Mouse (Mus musculus): ENCODE results near the gene Eri3. TPM values are rescaled to one million over a fixed set of nuclear protein-coding genes. Genes with fewer than 3 reads are reported as not detected.

The Eri3 gene
- polyA plus RNA-seq, 1 experiment, result 97.2 TPM

GRCm38 (mm10) chr4:117527116-117527899 lies 22.9 kb upstream of the Eri3 start:
- TF ChIP-seq TCF3 (IDR thresholded peaks at IDR 0.05; ENCODE audit: insufficient read length, low read depth) (no peak), SRF (IDR thresholded peaks at IDR 0.05; ENCODE audit: control insufficient read depth, insufficient read length, low read depth) (no peak), MYOD1 (IDR thresholded peaks at IDR 0.05; ENCODE audit: control insufficient read depth in 1 of 3, insufficient read length in 2 of 3, low read depth in 2 of 3) (no peak), REST (IDR thresholded peaks at IDR 0.05; ENCODE audit: insufficient read depth, insufficient read length) (no peak), USF1 (IDR thresholded peaks at IDR 0.05; ENCODE audit: low read depth) (no peak), CEBPB (IDR thresholded peaks at IDR 0.05; ENCODE audit: insufficient read depth, poor library complexity, severe bottlenecking) (no peak), POLR2AphosphoS2 (IDR thresholded peaks at IDR 0.05; ENCODE audit: insufficient read length, low read depth) (no peak), MAX (IDR thresholded peaks at IDR 0.05; ENCODE audit: low read depth) (no peak), POLR2A (IDR thresholded peaks at IDR 0.05; ENCODE audit: insufficient read length, low read depth) (no peak), E2F4 (IDR thresholded peaks at IDR 0.05; ENCODE audit: insufficient read depth) (no peak), TCF12 (IDR thresholded peaks at IDR 0.05; ENCODE audit: insufficient read depth, poor library complexity, severe bottlenecking) (no peak), MYOG (IDR thresholded peaks at IDR 0.05; ENCODE audit: control insufficient read depth in 1 of 3, insufficient read depth in 1 of 3, insufficient read length in 2 of 3, low read depth in 2 of 3) (no peak)
- H3ac ChIP-seq (ENCODE audit: control insufficient read depth, insufficient read length), result no peak overlapping the region
- no peaks in the 10 kb centered on the region for H3K79me2 ChIP-seq (ENCODE audit: control insufficient read depth, insufficient read depth)
- H3K36me3 ChIP-seq (ENCODE audit: control insufficient read depth, insufficient read depth), result no peaks in the 10 kb centered on the region
- H3K27me3 ChIP-seq (ENCODE audit: control insufficient read depth, insufficient read depth, insufficient read length), result peaks cover 74% of the 10 kb centered on the region
- H3K4me2 ChIP-seq (ENCODE audit: low read depth), result no peak overlapping the region
- H3K4me3 ChIP-seq, result no peak overlapping the region

- Histone ChIP-seq H3K4me3 (no peak overlapping the region), H3K4me2 (ENCODE audit: low read depth) (no peak overlapping the region), H3K79me2 (ENCODE audit: control insufficient read depth, insufficient read depth) (no peaks in the 10 kb centered on the region), H3ac (ENCODE audit: control insufficient read depth, insufficient read length) (no peak overlapping the region), H3K36me3 (ENCODE audit: control insufficient read depth, insufficient read depth) (no peaks in the 10 kb centered on the region), H3K27me3 (ENCODE audit: control insufficient read depth, insufficient read depth, insufficient read length) (peaks cover 74% of the 10 kb centered on the region)
- no peak for TF ChIP-seq E2F4 (IDR thresholded peaks at IDR 0.05; ENCODE audit: insufficient read depth)
- TF ChIP-seq TCF12 (IDR thresholded peaks at IDR 0.05; ENCODE audit: insufficient read depth, poor library complexity, severe bottlenecking), result no peak
- TF ChIP-seq POLR2A (IDR thresholded peaks at IDR 0.05; ENCODE audit: insufficient read length, low read depth), result no peak
- no peak for TF ChIP-seq TCF3 (IDR thresholded peaks at IDR 0.05; ENCODE audit: insufficient read length, low read depth)
- TF ChIP-seq MYOG (IDR thresholded peaks at IDR 0.05; ENCODE audit: control insufficient read depth in 1 of 3, insufficient read depth in 1 of 3, insufficient read length in 2 of 3, low read depth in 2 of 3), result no peak
- TF ChIP-seq MAX (IDR thresholded peaks at IDR 0.05; ENCODE audit: low read depth), result no peak
- TF ChIP-seq POLR2AphosphoS2 (IDR thresholded peaks at IDR 0.05; ENCODE audit: insufficient read length, low read depth), result no peak
- no peak for TF ChIP-seq REST (IDR thresholded peaks at IDR 0.05; ENCODE audit: insufficient read depth, insufficient read length)
- TF ChIP-seq USF1 (IDR thresholded peaks at IDR 0.05; ENCODE audit: low read depth), result no peak
- no peak for TF ChIP-seq SRF (IDR thresholded peaks at IDR 0.05; ENCODE audit: control insufficient read depth, insufficient read length, low read depth)
- TF ChIP-seq CEBPB (IDR thresholded peaks at IDR 0.05; ENCODE audit: insufficient read depth, poor library complexity, severe bottlenecking), result no peak
- no peak for TF ChIP-seq MYOD1 (IDR thresholded peaks at IDR 0.05; ENCODE audit: control insufficient read depth in 1 of 3, insufficient read length in 2 of 3, low read depth in 2 of 3)
Observed at GRCm38 (mm10) chr4:117527952-117528351, 22.2 kb upstream of the Eri3 start.

DNA sequence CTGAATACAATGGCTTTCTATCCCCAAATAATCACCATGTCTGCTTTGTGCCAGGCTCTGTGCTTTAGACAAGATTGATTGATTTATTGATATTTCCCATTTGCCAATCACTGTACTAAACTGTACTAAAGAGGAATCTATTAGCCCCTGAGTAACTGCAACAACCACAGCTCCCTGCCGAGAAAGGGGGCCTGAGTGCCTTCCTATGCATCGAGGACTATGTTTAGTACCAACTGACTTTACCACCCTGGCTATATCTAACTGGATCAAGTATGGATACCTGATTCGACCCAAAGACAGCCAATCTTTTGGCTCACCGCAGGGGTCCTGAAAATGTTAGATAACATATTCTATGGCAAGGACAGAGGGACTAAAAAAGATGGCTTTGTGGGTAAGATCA lies 20.3 kb upstream of the Eri3 start:
- Histone ChIP-seq H3K27me3 (ENCODE audit: control insufficient read depth, insufficient read depth, insufficient read length) (peaks cover 82% of the 10 kb centered on the region), H3K4me2 (ENCODE audit: low read depth) (no peak overlapping the region), H3K79me2 (ENCODE audit: control insufficient read depth, insufficient read depth) (no peaks in the 10 kb centered on the region), H3K4me3 (no peak overlapping the region), H3ac (ENCODE audit: control insufficient read depth, insufficient read length) (no peak overlapping the region), H3K36me3 (ENCODE audit: control insufficient read depth, insufficient read depth) (no peaks in the 10 kb centered on the region)
- TF ChIP-seq POLR2AphosphoS2 (IDR thresholded peaks at IDR 0.05; ENCODE audit: insufficient read length, low read depth), result no peak
- TF ChIP-seq POLR2A (IDR thresholded peaks at IDR 0.05; ENCODE audit: insufficient read length, low read depth), result no peak
- TF ChIP-seq MAX (IDR thresholded peaks at IDR 0.05; ENCODE audit: low read depth), result no peak
- no peak for TF ChIP-seq MYOD1 (IDR thresholded peaks at IDR 0.05; ENCODE audit: control insufficient read depth in 1 of 3, insufficient read length in 2 of 3, low read depth in 2 of 3)
- no peak for TF ChIP-seq TCF3 (IDR thresholded peaks at IDR 0.05; ENCODE audit: insufficient read length, low read depth)
- no peak for TF ChIP-seq USF1 (IDR thresholded peaks at IDR 0.05; ENCODE audit: low read depth)
- TF ChIP-seq TCF12 (IDR thresholded peaks at IDR 0.05; ENCODE audit: insufficient read depth, poor library complexity, severe bottlenecking), result no peak
- no peak for TF ChIP-seq E2F4 (IDR thresholded peaks at IDR 0.05; ENCODE audit: insufficient read depth)
- TF ChIP-seq CEBPB (IDR thresholded peaks at IDR 0.05; ENCODE audit: insufficient read depth, poor library complexity, severe bottlenecking), result no peak
- no peak for TF ChIP-seq REST (IDR thresholded peaks at IDR 0.05; ENCODE audit: insufficient read depth, insufficient read length)
- no peak for TF ChIP-seq MYOG (IDR thresholded peaks at IDR 0.05; ENCODE audit: control insufficient read depth in 1 of 3, insufficient read depth in 1 of 3, insufficient read length in 2 of 3, low read depth in 2 of 3)
- no peak for TF ChIP-seq SRF (IDR thresholded peaks at IDR 0.05; ENCODE audit: control insufficient read depth, insufficient read length, low read depth)

DNA sequence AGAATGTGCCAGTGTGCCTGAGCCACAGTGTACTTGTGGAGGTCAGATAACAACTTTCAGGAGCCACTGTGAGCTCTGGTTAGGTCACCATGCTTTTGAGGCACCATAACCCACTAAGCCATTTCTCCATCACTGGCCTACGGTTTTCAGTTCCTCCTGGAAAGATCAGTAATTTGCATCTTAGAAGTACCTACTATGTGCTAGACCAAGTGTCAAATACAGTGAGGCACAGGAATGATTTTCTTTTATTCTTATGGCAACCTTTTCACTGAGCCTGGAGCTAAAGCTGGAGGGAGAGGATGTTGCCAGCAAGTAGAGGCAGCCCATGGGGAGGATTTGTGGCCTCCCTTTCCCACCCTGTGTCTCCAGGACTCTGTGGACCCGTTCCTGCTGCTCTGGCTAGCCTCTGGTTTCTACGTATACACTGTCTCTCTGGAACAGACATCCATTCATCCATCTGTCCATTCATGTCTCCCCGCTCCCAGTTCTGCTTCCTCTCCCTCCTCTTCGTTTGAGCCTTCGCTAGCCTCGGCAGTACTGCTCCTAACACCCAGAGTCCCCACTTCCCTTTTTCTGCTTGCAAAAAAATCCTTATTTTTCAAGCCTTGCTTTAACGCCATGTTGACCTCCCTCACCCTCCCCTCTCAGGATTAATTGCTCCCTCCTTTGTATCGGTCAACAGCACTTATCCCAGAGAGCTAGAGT lies 14.5 kb upstream of the Eri3 start:
- Histone ChIP-seq H3K27me3 (ENCODE audit: control insufficient read depth, insufficient read depth, insufficient read length) (peaks cover 58% of the 10 kb centered on the region), H3K4me3 (no peak overlapping the region), H3K79me2 (ENCODE audit: control insufficient read depth, insufficient read depth) (no peaks in the 10 kb centered on the region), H3ac (ENCODE audit: control insufficient read depth, insufficient read length) (no peak overlapping the region), H3K36me3 (ENCODE audit: control insufficient read depth, insufficient read depth) (no peaks in the 10 kb centered on the region), H3K4me2 (ENCODE audit: low read depth) (no peak overlapping the region)
- TF ChIP-seq TCF12 (IDR thresholded peaks at IDR 0.05; ENCODE audit: insufficient read depth, poor library complexity, severe bottlenecking) (no peak), MYOG (IDR thresholded peaks at IDR 0.05; ENCODE audit: control insufficient read depth in 1 of 3, insufficient read depth in 1 of 3, insufficient read length in 2 of 3, low read depth in 2 of 3) (no peak), USF1 (IDR thresholded peaks at IDR 0.05; ENCODE audit: low read depth) (no peak), MAX (IDR thresholded peaks at IDR 0.05; ENCODE audit: low read depth) (no peak), MYOD1 (IDR thresholded peaks at IDR 0.05; ENCODE audit: control insufficient read depth in 1 of 3, insufficient read length in 2 of 3, low read depth in 2 of 3) (no peak), SRF (IDR thresholded peaks at IDR 0.05; ENCODE audit: control insufficient read depth, insufficient read length, low read depth) (no peak), POLR2AphosphoS2 (IDR thresholded peaks at IDR 0.05; ENCODE audit: insufficient read length, low read depth) (no peak), REST (IDR thresholded peaks at IDR 0.05; ENCODE audit: insufficient read depth, insufficient read length) (no peak), CEBPB (IDR thresholded peaks at IDR 0.05; ENCODE audit: insufficient read depth, poor library complexity, severe bottlenecking) (no peak), E2F4 (IDR thresholded peaks at IDR 0.05; ENCODE audit: insufficient read depth) (no peak), POLR2A (IDR thresholded peaks at IDR 0.05; ENCODE audit: insufficient read length, low read depth) (no peak), TCF3 (IDR thresholded peaks at IDR 0.05; ENCODE audit: insufficient read length, low read depth) (no peak)

Measured in myocyte (in vitro differentiated cells).